Mouse (Mus musculus): Measurements from ENCODE around the gene Olfr1228. TPM values are rescaled to one million over a fixed set of nuclear protein-coding genes. Genes with fewer than 3 reads are reported as not detected.

Olfr1228 gene
- total RNA-seq (2021) = not detected
- long read RNA-seq = 0 reads

DNA sequence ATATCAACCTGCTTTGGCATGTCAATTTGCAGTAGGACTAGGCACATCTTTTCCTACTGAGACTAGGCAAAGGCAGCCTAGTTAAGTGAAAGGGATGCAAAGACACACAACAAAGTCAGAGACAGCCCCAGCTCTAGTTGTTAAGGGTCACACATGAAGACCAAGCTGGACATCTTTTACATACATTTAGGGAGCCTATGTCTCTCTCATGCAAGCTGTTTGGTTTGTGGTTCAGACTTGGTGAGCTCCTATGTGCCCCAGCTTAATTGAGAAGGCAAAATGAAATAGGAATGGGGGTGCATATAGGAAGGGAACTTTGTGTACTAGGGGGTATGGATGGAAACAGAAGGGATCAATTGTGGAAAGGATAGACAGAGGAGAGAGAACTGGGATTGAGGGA, at the start of gene Olfr1228:
Gene Olfr1228 (minus strand): TSS at position 101 of the 400 bp plus-strand sequence.
- no peak for DNase-seq (ENCODE audit: low spot score in 2 of 2)

DNA sequence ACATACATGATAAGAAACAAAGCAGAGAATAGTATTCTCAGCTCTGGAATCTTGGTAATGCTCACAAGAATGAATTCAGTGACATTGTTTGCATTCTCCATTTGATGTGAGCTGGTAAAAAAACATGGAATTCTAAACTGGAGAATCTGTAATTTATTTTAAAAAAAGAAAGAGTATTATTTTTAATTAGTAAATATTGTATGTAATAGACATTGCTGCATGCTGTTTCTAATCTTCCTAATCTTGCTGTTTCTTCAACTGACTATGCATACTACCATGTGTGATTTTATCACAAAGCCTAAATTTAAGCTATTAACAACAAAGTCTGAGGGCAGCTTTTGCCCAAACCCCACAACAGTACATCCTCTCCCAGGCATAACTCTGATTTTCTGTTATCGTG, 43.3 kb upstream of the Olfr1228 start, which contains the start of gene Olfr1230:
Gene Olfr1230 (minus strand): TSS at position 101 of the 400 bp plus-strand sequence.
- DNase-seq (ENCODE audit: low spot score in 2 of 2) = no peak

DNA sequence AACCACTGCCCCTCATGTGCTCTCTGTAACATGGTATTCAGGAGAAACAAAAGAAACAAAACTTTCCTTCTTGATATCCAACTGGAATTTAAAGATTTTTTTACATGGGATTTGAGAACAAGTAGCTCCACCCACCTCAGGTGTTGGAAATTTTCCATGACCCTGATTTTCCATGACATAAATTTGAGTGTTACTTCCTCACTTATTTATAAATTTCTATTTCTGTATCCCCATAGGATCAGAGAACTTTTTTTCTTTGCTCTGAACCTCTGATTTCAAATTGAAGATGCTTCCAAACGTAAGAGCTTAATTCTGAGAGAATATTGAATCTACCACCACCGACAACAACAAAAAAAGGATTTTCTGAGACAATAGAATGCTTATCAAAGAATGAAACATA, 34.1 kb upstream of the Olfr1228 start, which contains the start of gene Olfr1229:
Gene Olfr1229 (minus strand): TSS at position 101 of the 400 bp plus-strand sequence.
- no peak for DNase-seq (ENCODE audit: low spot score in 2 of 2)

DNA sequence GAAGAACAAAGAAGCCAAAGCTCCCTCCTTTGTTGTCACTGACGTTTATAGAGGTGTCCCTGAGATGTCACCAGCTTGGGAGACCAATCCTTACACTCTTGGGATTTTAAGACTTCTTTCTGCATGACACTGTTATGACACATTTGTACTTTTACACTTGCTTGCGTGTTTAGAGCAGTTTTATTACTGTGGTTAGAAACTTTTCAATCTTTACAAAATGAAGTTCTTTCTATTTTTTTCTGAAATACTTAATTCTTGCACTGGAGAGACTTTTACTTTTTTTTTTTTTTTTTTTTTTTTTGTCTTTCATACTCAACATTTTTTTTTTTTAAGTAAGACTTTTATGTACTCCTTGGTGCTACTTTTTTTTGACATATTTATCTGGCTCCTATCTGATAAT, 53.9 kb downstream of the Olfr1228 start, which contains the start of gene Olfr1226:
Gene Olfr1226 (minus strand): TSS at position 101 of the 400 bp plus-strand sequence.
- DNase-seq (ENCODE audit: low spot score in 2 of 2) = no peak

Other genes with a start within 250 kb of the Olfr1228 start
- gene Olfr1215, start 247.1 kb downstream of the Olfr1228 start, total RNA-seq (2021) = not detected
- not detected for gene Olfr1216, start 235.7 kb downstream of the Olfr1228 start, total RNA-seq (2021)
- gene Olfr1217, start 222.0 kb downstream of the Olfr1228 start, total RNA-seq (2021) = not detected
- gene Olfr1218, start 192.9 kb downstream of the Olfr1228 start, total RNA-seq (2021) = not detected
- gene Olfr1219, start 170.5 kb downstream of the Olfr1228 start, total RNA-seq (2021) = not detected
- not detected for gene Olfr1220, start 147.2 kb downstream of the Olfr1228 start, total RNA-seq (2021)
- not detected for gene Olfr1221, start 136.8 kb downstream of the Olfr1228 start, total RNA-seq (2021)
- not detected for gene Olfr1222, start 121.0 kb downstream of the Olfr1228 start, total RNA-seq (2021)
- not detected for gene Olfr1223, start 102.5 kb downstream of the Olfr1228 start, total RNA-seq (2021)
- not detected for gene Olfr1224-ps1, start 90.0 kb downstream of the Olfr1228 start, total RNA-seq (2021)
- gene Olfr1225, start 79.4 kb downstream of the Olfr1228 start, total RNA-seq (2021) = not detected
- not detected for gene Olfr1226, start 54.0 kb downstream of the Olfr1228 start, total RNA-seq (2021)
- gene Olfr1229, start 34.0 kb upstream of the Olfr1228 start, total RNA-seq (2021) = not detected
- gene Olfr1230, start 43.2 kb upstream of the Olfr1228 start, total RNA-seq (2021) = not detected
- not detected for gene Olfr1231, start 53.0 kb upstream of the Olfr1228 start, total RNA-seq (2021)
- gene Olfr1232, start 75.6 kb upstream of the Olfr1228 start, total RNA-seq (2021) = not detected
- gene Olfr1233, start 88.3 kb upstream of the Olfr1228 start, total RNA-seq (2021) = not detected
- not detected for gene Olfr1234, start 110.8 kb upstream of the Olfr1228 start, total RNA-seq (2021)
- not detected for gene Olfr1238, start 155.6 kb upstream of the Olfr1228 start, total RNA-seq (2021)
- not detected for gene Olfr1239, start 166.3 kb upstream of the Olfr1228 start, total RNA-seq (2021)
- gene Olfr1240, start 188.9 kb upstream of the Olfr1228 start, total RNA-seq (2021) = not detected
- gene Olfr1241, start 233.1 kb upstream of the Olfr1228 start, total RNA-seq (2021) = not detected
- not detected for gene Olfr1242, start 244.3 kb upstream of the Olfr1228 start, total RNA-seq (2021)

Measured in layer of hippocampus, postnatal 10 days (tissue).